Mouse (Mus musculus): Measurements from ENCODE around the gene Chst3.
"Not testable (repeated sequence)": the region's sequence is repeated elsewhere in the genome, so short reads cannot be mapped to it uniquely, and the experiment has no call there.

The Chst3 gene

DNA sequence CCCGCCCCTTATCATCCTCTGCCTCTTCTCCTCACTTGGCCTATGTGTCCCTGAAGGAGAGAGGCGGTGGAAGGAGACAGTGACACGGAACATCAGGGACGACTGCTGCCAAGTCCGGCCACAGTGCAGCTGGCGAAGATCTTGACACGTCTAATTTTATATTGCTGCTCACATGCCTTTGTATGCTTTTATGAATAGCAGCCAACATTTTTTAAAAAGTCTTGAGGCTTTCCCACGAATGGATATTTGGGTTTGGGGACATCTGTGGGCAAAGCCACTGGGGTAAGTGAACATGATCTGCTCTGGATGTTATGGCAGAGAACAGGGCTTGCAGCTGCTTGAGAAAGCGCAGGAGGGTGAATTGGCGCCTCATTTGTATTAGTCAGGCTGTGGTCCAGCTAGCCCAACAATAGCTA, 21.6 kb downstream of the Chst3 start:
- no peak for DNase-seq (ENCODE audit: low spot score in 2 of 2)

- DNase-seq (ENCODE audit: low spot score in 2 of 2), result no peak
Observed at GRCm38 (mm10) chr10:60196971-60197370, 22.1 kb downstream of the Chst3 start.

- peak in 1 of 2 experiments; percentile 58 for DNase-seq (ENCODE audit: low spot score in 2 of 2)
Observed at GRCm38 (mm10) chr10:60195087-60195486, 24.0 kb downstream of the Chst3 start.

GRCm38 (mm10) chr10:60193532-60194423, 25.3 kb downstream of the Chst3 start:
- peak in 1 of 2 experiments; percentile 61 for DNase-seq (ENCODE audit: low spot score in 2 of 2)

- DNase-seq (ENCODE audit: low spot score in 2 of 2), result peak; percentile 49 to 77
Observed at GRCm38 (mm10) chr10:60191796-60192195, 27.3 kb downstream of the Chst3 start.

- no peak for DNase-seq (ENCODE audit: low spot score in 2 of 2)
Observed at GRCm38 (mm10) chr10:60189534-60190186, 29.4 kb downstream of the Chst3 start.

DNA sequence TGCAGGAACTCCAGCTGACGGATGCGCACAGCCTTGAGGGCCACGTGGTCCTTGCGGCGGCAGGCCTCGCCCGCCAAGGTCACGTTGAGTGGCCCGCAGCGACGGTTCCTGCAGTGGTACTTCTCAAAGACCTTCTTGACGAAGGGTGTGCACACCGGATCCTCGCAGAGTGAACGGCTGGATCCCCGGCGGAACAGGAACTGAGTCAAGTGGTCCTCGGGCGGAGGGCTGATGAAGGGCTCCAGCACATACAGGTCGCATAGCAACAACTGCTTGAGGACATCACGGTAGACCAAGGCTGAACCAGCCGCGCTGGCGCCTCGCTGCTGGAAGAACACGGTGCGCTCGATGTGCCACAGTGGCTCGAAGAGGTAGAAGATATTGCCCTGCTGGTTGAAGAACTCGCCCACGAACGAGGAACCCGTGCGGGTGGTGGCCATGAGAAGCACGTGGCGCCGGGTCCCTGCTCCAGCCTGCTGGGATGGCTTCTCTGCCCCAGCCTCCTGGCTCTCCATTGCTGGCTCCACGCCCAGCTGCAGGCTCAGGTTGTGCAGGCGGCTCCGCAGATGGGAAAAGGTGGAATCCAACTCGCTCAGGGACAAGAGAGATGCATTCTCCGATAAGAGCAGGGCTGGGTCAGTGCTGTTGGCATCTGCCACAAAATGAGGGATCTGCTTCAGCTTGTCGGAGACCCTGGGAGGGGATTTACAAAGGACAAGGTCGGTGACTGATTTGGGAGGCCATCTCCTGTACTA, 32.7 kb downstream of the Chst3 start:
- no peak for DNase-seq (ENCODE audit: low spot score in 2 of 2)

DNA sequence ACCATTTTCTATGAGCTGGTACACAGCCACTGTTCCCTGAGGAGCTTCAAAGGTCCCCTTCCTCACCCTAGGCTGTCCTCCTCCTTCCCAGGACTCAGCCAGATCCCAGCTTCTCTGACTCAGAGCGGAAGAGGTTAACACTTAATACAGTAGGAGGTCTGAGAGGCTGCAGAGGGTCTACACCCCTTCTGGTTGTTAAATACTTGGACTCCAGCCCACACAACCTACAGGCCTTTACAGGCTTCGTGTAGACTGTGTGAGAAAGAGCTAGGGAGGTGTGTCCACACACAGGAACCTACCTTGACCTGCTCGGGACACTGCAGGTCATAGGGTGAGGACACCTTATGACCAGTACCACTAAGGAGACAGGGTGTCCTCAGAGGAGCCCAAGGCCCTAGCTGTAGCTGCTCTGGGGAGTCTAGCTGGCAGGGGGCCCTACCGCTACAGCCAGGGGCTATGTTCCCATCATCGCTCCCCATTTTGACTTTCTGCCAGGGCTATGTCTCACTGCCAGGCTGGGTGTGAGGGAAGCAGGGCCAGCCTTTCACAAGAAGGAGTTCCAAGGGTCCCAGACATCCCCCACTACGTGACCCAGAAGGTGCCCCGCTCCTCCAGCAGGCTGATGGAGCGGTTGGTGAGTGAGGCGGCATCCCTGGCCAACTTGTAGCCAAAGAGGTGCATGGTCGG, 33.9 kb downstream of the Chst3 start:
- no peak for DNase-seq (ENCODE audit: low spot score in 2 of 2)

GRCm38 (mm10) chr10:60175306-60175705, 43.8 kb downstream of the Chst3 start:
- DNase-seq (ENCODE audit: low spot score in 2 of 2), result not testable (repeated sequence)

DNA sequence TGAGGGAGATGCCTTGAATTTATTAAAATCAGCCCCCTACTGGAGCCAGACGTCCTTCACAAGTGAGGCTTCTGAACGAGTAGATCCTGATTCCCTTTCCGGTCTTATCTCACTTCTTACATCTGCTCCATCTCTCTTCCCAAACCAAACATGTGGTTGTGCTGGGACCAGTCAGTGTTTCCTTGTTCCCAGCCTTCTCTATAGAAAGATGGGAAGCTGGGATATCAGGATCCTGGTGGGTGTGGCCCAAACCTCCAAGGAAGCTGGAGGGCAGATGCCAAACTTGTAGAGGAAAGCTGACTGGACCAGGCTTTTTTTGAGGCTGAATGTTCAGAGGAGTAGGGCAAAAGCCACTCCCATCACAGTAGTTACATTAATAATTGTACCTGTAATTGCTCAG, 44.6 kb downstream of the Chst3 start:
- DNase-seq (ENCODE audit: low spot score in 2 of 2), result no peak

DNA sequence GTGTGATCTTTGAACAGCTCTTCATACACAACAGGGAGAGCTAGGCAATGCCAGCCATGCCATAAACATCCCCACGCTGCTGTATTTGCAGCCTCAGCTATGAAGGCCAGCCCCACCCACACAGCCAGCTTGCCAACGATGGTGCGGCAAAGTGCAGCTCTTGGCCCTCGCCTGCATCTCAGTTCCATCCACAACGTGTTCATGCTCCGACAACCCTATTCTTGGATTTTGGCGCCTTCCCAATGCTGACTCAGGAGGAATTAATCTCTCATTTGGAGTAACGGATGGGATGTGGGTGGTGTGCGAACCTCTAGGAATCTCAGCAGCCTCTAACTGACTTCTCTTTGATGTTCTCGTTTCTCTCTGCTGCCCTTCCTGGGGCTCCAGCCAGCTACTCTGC, 46.0 kb downstream of the Chst3 start:
- no peak for DNase-seq (ENCODE audit: low spot score in 2 of 2)

GRCm38 (mm10) chr10:60172306-60172705, 46.8 kb downstream of the Chst3 start:
- DNase-seq (ENCODE audit: low spot score in 2 of 2), result no peak

GRCm38 (mm10) chr10:60171368-60171767, 47.7 kb downstream of the Chst3 start:
- DNase-seq (ENCODE audit: low spot score in 2 of 2), result no peak

GRCm38 (mm10) chr10:60170326-60171089, 48.6 kb downstream of the Chst3 start:
- DNase-seq (ENCODE audit: low spot score in 2 of 2), result peak in 1 of 2 experiments; percentile 18

DNA sequence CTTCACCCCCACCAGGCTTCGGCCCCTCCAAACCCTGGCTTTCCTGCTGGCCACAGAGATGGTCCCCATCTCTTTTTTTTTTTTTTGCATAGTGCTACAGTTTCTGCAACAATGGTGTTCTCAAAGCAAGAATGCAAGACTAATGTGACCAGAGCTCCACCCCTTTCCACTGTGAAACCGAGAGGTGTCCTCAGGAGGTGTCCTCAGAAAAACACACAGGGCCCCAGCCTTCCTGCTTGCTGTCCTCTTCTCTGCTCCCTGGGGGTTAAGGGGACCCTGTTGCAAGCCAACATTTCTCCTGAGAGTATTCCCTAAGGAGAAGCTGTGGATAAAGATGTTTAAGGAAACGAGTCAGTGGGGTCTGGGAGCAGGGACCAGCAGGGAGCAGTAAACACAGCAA, 50.1 kb downstream of the Chst3 start:
- peak; percentile 43 to 69 for DNase-seq (ENCODE audit: low spot score in 2 of 2)

DNA sequence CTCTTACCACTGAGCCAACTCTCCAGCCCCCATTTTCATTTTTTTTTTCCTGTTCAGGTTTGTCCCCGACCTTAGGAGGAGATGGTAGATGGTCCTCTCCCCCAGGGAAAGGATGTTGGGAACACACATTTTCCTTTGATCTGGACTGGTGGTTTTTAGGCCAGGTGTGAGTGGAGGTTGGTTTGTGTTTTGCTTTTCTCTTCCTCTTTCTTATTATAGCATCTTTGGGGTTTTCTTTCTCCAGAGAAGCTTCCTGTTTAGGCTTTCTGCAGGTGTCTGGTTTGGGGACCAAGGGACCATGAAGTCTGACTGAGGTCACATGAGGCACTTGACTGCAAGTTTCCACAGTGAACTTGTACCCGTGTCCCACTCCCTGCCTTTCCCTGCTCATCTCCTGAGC, 50.8 kb downstream of the Chst3 start:
- no peak for DNase-seq (ENCODE audit: low spot score in 2 of 2)

GRCm38 (mm10) chr10:60166068-60166467, 53.0 kb downstream of the Chst3 start:
- no peak for DNase-seq (ENCODE audit: low spot score in 2 of 2)

DNA sequence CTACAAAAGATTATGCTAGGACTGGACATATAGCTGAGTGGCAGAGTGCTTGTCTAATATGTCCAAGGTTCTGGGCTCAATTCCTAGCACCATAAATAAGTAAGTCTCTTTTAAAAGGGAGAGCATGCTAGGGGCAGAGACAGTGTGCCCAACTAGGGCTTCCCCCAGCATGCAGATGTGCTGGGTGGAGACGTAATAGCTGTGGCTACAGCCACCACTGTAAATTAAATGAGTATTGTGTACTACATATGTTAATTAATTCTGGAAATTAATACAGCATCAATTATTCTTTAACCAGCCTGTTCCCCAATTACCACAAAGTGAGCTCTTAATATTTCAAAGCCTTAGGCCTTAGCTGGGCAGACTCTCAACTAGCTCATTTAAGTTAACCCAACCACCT, 54.2 kb downstream of the Chst3 start:
- no peak for DNase-seq (ENCODE audit: low spot score in 2 of 2)

GRCm38 (mm10) chr10:60162973-60163255, 56.1 kb downstream of the Chst3 start:
- no peak for DNase-seq (ENCODE audit: low spot score in 2 of 2)

GRCm38 (mm10) chr10:60162184-60162972, 56.7 kb downstream of the Chst3 start:
- DNase-seq (ENCODE audit: low spot score in 2 of 2), result peak in 1 of 2 experiments; percentile 20
